Mouse (Mus musculus): Measurements from ENCODE around the gene Ap4b1.
"Not testable (repeated sequence)": the region's sequence is repeated elsewhere in the genome, so short reads cannot be mapped to it uniquely, and the experiment has no call there.

The Ap4b1 gene

DNA sequence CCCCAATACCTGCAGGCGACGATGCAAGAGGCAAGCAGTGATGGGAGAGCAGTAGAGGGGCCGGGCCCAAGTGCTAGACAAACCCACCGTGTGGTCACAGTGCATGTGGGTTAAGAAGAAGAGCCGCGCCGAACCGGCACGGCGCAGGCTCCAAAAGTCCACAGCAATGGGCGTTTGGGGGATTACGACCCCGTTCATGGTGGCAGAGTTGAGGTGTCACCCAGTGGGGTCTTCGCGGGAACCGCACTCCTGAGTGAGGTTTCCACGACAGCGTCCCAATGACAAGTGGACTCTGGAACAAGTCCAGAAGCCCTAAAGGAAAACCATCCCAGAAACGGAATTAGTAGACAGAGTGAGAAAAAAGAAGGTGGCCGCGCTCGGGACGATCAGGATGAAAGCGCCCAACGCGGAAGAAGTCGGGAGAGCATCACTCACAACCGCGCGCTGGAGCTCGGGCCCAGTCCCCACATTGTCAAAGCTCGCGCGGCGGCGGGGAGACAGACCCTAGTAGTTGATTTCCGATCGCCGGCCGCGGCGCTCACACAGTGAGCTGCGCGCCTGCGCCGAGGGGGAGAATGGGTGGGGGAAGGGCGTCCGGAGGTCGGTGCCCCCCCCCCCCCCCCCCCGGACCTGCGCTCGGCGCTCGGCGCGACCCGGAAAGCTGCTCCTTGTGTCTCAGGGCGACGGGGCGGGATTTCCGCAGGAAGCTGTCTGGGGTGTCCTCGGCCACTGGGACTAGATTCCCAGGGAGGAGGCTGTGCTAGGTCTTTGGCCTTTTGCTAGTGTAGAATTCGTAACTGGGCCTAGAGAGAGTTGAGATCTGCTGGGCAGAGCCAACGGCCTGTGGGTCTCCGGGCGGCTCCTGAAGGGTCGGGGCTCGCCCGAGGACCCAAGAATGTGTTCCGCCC is at the start of gene Ap4b1, which contains the start of the genes Dclre1b and Gm43064:
TSS of gene Ap4b1 (plus strand) at position 630 of the 908 bp plus-strand sequence.
TSS of gene Dclre1b (minus strand) at position 554 of the 908 bp plus-strand sequence.
TSS of gene Gm43064 (plus strand) at position 683 of the 908 bp plus-strand sequence.
- in situ Hi-C loops (cut with MboI; ENCODE audit: low sequenced_read_pairs), result no loop called here

DNA sequence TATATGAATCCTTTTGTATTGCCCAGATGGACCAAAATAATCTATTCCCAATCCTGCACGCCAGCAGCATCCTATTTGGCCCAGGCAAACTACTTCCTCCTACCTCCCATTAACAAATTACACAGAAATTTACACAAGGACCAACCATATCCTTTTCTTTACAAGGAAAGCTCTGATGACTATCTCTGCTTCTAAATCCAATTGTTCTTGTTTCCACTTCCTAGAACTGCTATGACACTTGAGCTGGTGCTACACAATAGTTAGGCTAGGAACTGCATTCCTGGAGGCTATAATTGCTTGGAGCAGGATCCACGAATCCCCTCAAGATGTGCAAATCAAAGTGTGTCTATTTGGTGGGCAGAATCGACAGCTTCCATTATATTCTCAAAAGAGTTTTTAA is 42.5 kb upstream of the Ap4b1 start:
- in situ Hi-C loops (cut with MboI; ENCODE audit: low sequenced_read_pairs), result no loop called here

DNA sequence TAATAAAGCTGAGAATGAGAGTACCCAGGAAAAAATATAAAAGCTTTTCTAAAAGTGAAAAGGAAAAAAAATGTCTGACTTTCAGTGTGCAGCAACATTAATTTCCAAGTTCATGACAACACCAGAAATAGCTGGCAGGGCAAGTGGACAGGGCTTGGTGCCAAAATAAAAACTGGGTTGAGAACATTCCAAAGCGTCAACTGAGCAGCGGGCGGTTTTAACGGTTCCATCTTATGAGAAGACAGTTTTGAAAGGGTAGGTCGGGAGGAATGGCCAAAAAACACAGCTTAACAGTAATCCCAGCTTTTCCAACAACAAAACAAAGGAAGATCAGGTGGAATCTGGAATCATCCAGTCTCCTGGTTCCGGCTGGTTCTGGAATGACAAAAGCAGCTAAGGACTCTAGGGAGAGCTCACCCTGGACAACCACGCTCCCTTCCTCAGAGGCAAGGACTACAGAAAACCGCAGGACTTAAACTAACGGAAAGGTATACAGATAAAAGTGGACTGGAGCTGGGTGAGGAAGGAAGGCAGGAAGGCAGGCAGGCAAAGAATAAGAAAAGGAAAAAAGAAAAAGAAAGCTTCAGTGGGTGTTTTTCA is 37.7 kb upstream of the Ap4b1 start:
- in situ Hi-C loops (cut with MboI; ENCODE audit: low sequenced_read_pairs), result no loop called here

DNA sequence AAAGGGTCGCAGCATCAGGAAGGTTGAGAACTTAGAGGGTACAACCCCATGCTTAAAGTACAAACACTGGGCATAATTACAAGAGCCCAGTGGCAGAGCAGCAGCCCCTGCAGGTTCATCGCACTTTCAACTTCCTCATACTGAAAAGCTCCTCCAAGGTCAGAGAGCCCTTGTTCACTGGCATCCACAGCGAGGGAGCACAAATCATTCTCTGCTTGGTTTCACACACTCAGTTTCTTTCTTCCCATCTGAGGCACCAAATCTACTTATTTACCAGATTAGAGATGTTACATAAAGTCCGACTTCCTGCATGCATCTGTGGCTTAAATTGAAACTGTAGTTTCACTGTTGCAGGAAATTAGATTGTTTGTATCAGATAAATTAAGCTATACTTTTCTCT is 36.5 kb upstream of the Ap4b1 start:
- in situ Hi-C loops (cut with MboI; ENCODE audit: low sequenced_read_pairs), result no loop called here

DNA sequence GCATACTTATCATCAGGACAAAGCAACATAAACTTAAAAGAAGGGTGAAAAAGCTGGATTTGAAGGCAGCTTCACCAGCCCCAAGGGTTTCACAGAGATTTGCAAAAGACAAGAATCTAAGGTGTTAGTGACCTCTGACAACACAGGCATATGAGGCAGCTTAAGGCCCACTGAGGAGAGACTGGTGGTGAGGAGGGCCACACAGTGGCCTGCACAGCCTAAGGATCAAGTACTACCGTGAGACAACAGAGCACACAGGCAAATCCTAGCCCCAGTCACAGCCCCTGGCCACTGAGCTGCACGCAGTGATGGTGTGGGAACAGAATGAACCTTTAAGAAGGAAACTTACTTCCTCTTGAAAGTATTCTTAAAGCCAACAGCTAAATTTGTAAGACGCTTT is 35.8 kb upstream of the Ap4b1 start:
- in situ Hi-C loops (cut with MboI; ENCODE audit: low sequenced_read_pairs), result no loop called here

DNA sequence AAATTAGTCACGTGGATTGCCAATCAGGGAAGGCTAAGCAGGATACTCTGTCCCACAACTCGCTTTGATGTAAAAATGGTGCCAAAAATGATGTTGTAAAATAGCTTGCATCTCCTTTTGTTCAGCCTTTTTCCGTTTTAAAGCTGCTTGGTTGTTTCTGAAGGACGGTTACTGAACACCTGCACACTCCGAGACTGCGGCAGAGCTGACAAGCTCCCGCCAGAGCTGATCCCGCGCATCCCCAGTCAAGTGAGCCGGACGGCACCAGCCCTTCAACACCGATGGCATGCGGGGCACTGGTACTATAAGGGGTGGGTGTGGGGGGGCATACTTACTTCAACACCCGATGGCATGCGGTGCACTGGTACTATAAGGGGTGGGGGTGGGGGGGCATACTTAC is 35.3 kb upstream of the Ap4b1 start:
- in situ Hi-C loops (cut with MboI; ENCODE audit: low sequenced_read_pairs), result no loop called here

DNA sequence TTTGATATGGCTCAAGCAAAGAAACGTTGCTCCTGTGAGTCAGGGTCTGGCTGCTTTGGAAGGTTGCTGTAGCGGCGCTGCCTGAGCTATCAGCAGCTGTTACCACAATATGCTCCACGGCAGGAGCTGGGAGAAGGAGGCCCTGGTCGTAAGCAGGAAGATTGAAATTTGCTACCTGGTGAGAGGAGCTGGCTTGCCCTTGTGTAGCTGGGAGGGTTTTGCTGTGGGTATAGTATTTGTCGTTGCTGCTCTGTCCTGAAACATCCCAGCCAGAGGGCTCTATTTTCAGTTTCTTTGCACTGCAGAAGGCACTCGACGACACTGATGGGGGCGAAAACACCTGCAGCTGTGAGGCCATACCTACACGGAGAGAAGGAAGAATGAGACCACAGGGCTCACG is 31.4 kb upstream of the Ap4b1 start:
- in situ Hi-C loops (cut with MboI; ENCODE audit: low sequenced_read_pairs), result no loop called here

DNA sequence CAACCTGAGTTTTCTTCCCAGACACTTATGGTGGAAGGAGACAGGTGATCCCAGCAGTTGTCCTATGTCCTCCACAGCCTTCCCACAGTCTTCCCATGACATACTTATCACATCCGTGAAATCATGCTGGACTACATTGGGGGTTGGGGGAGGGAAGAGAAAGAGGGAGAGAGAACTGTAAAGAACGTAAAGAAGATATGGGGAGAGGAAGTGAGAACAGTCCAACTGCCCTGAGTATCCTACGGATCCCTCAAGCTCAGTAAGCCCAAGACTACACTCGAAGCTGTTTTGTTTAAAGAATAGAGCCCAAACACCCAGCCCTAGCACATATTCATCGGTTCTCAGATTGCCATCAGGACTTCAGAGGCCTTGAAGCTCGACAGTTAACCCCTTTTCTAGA is 30.7 kb upstream of the Ap4b1 start:
- in situ Hi-C loops (cut with MboI; ENCODE audit: low sequenced_read_pairs), result no loop called here

DNA sequence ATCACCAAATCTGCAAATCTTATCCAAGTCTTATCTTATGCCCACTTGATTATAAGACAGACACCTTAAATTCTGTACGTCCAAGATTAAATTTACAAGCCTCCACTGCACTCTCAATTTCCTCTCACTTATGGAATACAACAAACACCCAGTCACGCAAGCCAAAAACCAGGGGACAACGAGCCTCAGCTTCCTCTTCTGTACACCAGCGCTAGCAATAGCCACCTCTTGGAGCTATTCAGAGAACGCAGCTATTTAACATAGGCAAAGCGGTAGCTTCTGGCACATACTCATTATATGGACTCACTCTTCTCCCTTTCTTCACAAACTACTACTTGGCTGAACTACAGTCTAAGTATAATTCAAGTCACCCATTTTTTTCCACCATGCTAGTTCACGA is 30.1 kb upstream of the Ap4b1 start:
- in situ Hi-C loops (cut with MboI; ENCODE audit: low sequenced_read_pairs), result no loop called here

DNA sequence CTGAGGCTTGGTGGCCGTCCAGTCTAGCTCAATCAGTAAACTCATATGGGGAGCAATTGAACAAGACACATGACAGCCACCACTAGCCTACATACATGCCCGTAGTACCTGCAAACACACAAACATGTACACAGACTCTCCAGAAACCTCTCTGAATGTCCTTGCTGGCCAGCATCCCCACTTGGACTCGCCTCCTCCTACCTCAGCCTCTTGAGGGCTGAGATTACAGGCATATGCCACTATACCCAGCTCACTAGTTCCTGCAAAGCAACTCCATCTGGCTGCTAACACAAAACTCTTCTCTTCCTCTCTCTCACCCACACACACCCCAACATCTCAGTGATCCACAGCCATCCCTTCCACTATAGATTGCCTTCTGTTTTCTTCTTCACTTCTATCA is 29.0 kb upstream of the Ap4b1 start:
- in situ Hi-C loops (cut with MboI; ENCODE audit: low sequenced_read_pairs), result no loop called here

DNA sequence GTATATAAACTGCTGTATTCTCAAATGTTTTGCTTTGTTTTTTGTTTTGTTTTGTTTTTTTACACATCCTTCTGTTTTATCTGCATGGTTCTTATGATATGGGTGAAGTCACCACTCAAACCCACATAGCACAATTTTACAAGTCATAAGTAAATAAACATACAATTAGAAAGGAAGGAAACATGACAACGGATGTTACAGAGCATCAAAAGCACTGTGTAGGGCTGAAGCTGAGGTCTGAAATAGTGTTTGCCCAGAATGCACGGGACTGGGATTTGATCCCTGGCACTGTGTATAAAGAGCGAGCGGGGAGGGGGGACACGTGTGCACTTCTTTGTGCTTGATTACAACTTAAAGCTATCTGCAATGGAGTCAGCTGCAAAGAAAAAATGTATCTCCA is 28.5 kb upstream of the Ap4b1 start:
- in situ Hi-C loops (cut with MboI; ENCODE audit: low sequenced_read_pairs), result no loop called here

DNA sequence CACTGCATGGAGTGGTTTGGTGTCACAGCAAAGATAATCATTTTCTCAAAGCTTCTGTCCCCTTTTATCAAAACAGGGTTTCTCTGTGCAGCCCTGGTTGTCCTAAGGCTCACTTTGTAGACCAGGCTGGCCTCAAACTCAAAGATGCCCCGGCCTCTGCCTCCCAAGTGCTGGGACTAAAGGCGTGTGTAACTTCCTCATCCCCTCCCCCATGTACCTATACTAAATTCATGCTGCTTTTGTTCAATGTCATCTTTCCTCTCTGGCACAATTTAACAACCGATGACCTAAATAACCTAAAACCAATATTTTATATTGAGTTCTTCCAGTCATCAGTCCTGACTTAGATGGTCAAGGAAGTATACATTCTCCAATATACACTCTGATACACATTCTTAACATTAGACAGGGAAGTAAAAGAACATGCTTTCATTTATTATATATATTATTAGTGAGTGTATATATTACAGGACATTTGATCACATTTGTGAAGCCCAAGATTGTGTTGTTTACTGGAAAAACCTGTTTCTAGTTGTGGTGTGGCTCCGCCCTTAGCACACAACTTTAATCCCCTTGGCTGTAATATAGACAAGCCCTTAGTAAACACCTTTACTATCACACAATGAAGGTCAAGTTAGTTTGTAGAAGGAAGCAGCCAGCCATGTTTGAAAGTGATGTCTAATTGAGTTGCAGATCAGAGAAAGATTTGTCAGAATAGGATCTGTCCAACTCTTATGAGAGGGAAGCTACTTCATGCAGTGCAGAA is 26.3 kb upstream of the Ap4b1 start:
- in situ Hi-C loops (cut with MboI; ENCODE audit: low sequenced_read_pairs), result no loop called here

DNA sequence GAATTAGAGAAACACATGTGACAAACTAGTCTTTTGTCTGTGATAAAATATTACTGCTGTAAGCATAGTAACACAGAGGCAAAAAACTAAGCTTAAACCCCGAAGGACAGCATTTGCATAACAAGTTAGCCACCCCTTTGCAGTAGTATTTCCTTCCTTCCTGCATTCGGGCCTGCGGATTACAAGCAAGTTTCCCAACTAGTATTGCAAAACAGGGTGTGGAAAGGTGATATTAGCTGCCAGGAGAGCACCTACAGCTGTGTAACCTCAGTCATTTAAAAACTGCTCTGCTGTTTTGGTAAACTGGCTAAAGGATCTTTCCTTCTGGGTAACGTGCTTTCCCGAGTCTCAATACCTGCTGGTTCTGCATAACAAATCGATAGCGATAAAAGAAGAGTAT is 22.1 kb upstream of the Ap4b1 start:
- in situ Hi-C loops (cut with MboI; ENCODE audit: low sequenced_read_pairs), result no loop called here

DNA sequence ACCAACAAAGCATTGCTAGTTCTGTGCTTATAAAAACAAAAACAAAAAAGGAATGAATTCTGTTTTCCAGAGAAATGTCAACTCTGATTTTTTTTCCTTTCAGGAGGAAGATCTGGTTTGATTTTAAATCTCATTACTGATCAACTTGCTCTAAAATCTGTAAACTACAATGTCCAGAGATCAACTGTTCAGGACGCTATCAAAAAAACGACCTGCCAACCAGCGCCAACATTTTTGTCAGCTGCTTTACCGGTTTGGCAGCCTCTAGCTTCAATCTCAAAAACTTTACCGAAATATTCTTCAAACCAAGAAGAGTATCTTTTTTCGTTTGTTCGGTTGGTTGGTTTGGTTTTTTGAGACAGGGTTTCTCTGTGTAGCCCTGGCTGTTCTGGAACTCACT is 20.2 kb upstream of the Ap4b1 start:
- in situ Hi-C loops (cut with MboI; ENCODE audit: low sequenced_read_pairs), result no loop called here

DNA sequence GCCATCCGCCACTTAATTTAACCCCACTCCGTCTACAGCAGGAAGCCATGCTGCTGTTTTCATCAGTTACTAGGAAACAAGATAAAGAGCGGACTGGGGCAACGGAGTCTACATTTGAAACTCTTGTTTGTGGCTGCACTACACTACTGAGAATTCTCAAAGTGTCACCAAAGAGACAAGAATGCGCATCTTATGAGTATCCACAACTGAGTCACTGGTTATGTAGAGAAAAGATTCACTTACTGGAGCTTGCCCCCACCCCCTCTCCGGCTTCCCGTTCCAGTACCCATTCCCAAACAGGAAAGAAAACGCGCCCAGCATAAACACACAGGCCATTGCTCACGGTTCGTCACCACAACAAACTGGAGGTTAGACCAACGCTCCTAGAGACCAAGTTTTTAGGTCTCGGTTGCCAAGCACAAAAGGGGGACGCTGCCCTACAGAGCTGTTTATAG is 19.4 kb upstream of the Ap4b1 start:
- in situ Hi-C loops (cut with MboI; ENCODE audit: low sequenced_read_pairs), result no loop called here

DNA sequence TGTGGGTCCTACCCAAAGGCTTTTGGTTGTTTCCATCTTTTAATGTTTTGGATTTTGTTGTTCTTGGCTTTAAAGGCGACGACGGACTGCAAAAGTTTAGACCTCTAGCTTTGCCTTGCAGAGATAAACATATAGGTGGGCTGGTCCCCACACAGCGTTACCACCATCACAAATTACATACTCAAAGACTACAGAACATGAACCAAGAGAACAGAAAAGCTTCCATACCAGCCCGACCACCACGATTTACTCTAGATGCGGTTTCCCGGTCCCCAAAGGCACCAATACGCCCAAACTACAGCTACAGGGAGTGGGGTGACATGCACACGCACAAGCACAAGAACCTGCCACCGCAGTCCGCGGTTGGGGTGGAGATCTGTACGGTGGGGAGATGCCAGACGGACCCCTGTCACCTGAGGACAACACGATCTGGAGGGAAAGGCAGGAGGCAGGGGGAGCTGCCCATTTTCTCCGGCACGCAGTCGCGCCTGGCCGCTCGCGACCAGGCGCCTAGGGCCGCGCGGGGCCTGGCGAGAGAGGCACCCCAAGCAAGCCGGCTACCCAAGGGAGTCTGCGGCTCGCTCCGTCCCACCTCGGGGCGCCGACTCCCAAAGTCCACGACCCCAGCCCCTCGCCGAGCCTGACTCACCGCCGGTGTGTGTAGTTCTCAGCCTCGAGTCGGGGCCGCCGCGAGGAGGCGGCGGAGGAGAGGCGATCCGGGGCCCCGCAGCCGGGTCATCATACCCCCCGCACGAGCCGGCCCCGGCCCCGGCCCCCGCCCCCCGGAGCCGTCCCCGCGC is 18.8 kb upstream of the Ap4b1 start:
- in situ Hi-C loops (cut with MboI; ENCODE audit: low sequenced_read_pairs), result no loop called here

DNA sequence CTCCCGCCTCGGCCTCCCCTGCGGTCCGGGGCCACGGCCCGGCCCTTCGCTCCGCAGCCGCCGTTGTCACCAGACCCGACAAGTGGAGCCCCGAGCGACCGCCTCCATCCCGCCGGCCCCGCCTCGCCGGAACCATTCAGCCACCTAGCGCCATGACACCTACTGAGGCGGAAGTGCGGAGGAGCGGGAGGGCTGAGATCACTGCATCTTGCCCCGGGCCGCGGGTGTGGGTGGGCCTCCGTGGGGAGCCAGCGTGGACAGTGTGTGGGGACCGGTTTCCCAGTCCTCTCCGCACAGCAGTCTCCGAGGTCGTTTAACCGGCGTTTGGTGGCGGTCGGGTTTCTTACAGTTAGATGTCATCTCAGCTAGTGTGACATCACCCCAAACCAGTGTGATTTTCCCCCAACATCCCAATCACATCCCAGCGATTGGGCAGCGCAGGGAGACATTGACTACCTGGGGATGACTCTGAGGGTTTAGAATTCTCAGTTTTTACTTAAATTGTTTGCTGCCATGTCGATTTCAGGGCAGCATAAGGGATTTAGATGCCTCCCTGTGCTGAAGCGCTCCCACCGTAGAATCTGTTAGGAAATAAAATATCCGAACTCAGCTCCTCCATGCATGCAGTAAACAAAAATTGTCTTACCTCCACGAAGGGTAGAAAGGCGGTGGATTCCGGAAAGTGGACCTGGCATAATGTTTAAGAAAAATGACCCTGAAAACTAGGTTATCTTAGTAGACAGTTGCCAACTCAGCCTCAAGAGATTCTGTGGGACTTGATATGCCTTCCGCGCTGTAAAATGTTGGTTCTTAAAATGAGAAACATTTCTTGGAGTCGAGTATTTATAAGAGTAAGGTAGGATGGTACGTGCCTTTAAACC is 17.9 kb upstream of the Ap4b1 start, which contains the start of gene Hipk1:
TSS of gene Hipk1 (minus strand) at position 334 of the 881 bp plus-strand sequence.
- in situ Hi-C loops (cut with MboI; ENCODE audit: low sequenced_read_pairs), result no loop called here

DNA sequence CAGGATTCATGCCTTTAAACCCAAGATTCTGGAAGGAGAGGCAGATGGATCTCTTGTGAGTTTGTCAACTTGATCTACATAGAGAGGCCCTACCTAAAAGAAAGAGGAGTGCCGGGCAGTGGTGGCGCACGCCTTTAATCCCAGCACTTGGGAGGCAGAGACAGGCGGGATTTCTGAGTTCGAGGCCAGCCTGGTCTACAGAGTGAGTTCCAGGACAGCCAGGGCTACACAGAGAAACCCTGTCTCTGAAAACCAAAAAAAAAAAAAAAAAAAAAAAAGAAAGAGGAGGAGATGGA is 17.3 kb upstream of the Ap4b1 start:
- in situ Hi-C loops (cut with MboI; ENCODE audit: low sequenced_read_pairs), result not testable (repeated sequence)

DNA sequence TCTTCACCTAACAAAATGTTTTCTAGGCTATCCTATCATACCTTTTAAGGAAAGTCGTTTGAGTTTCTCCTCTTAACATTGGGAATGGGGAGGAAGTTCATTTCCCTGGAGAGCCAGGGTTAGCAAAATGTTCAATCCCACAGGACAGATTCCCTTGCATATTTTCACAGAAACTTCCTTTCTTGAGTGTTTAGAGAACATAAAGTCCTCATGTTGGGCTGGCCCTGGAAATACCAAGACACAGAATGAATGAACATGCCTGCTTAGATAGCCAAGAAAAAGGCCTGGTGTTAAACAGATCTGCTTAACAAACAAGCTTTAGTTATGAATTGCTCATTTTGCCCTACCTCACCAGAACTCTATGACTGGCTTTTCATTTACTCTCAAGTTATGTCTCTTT is 16.8 kb upstream of the Ap4b1 start:
- in situ Hi-C loops (cut with MboI; ENCODE audit: low sequenced_read_pairs), result no loop called here

DNA sequence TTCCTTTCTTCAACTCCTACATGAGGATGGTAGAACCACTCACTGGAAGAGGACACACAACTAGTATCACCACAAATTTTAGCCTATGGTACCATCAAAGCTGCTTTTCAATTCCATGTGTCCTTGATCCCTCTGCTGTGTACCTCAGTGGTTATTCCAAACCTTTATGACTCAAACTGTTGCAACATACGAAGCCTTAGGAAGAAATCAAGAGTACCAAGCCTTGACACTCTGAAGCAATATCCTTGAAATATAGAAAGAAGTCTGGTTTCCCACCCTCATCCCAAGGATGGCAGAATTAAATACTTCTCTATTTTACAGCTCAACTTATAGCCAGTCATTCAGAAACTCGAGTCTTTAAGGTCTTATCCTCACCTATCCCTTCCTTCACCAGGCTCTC is 12.9 kb upstream of the Ap4b1 start:
- in situ Hi-C loops (cut with MboI; ENCODE audit: low sequenced_read_pairs), result no loop called here

Data from CH12F3 (cell line).